In genomic region chr9:50451456-50452218, GRCm38 (mm10) we compare ENCODE assay signal across 8 mouse cellular contexts. TPM values are rescaled to one million over a fixed set of nuclear protein-coding genes. Genes with fewer than 3 reads are reported as not detected.
A peak's percentile ranks its signal among the peaks of the same experiment; 100 is the strongest.
DNase-seq lines count a peak whose midpoint lies in the region; ATAC-seq and TF ChIP-seq lines count a peak whose summit lies in the region.

No protein-coding gene starts in this region.

- no peaks in the 10 kb centered on the region for H3K27me3 ChIP-seq in embryonic facial prominence, embryonic 11.5 days (ENCODE audit: control insufficient read depth, insufficient read depth, low read length)
- H3K27me3 ChIP-seq in hindbrain, embryonic 13.5 days = no peaks in the 10 kb centered on the region
- no peaks in the 10 kb centered on the region for H3K27me3 ChIP-seq in liver, embryonic 14.5 days (ENCODE audit: control insufficient read depth, insufficient read depth, low read length)

- WGBS in embryonic facial prominence, embryonic 11.5 days = 61% methylated on average over 9 of the region's 9 CpGs
- WGBS in hindbrain, embryonic 13.5 days = 41% methylated on average over 9 of the region's 9 CpGs
- WGBS in liver, embryonic 14.5 days (ENCODE audit: insufficient replicate concordance) = 21% methylated on average over 9 of the region's 9 CpGs

- no peak overlapping the region for H3K4me2 ChIP-seq in embryonic facial prominence, embryonic 11.5 days (ENCODE audit: low read depth, low read length)
- peak overlapping the region; percentile 41 for H3K4me2 ChIP-seq in hindbrain, embryonic 13.5 days
- H3K4me2 ChIP-seq in liver, embryonic 14.5 days (ENCODE audit: low read depth) = peak overlapping the region; percentile 47

- intact Hi-C loops in left cerebral cortex, adult 2 months (cut with DNase I) = loop anchor here (2.0 kb wide), 1 partner anchor 77 kb away; the partner anchor contains the start of gene Pts

- 0 out of 2 replicates have a peak, but pooled peaks have one; percentile 34 for ATAC-seq in embryonic facial prominence, embryonic 11.5 days (replicated peaks; ENCODE audit: insufficient number of reproducible peaks, low FRiP score, low TSS enrichment, low read depth)
- ATAC-seq in hindbrain, embryonic 13.5 days (ENCODE audit: low FRiP score) = peak; percentile 52; the same call in 1 of the 2 replicates
- 0 out of 2 replicates have a peak, but pooled peaks have one; percentile 37 for ATAC-seq in liver, embryonic 14.5 days (ENCODE audit: insufficient read depth)

- DNase-seq in left cerebral cortex, adult 2 months (ENCODE audit: extremely low spot score in 1 of 2, low spot score in 2 of 2) = peak in 1 of 2 experiments; percentile 21
- no peak for DNase-seq in left cerebral cortex, adult 11 months (ENCODE audit: low spot score)
- DNase-seq in embryonic facial prominence, embryonic 11.5 days (ENCODE audit: low spot score) = no peak
- DNase-seq in liver, embryonic 14.5 days (ENCODE audit: low read depth in 3 of 3, low spot score in 3 of 3) = no peak
- peak; percentile 77 for DNase-seq in retina, postnatal 7 days (ENCODE audit: low read depth, low spot score)
- DNase-seq in urinary bladder, adult 2 months (ENCODE audit: low spot score) = no peak
- no peak for DNase-seq in adipocyte (ENCODE audit: low spot score)

- TF ChIP-seq CTCF in left cerebral cortex, adult 2 months (IDR thresholded peaks at IDR 0.05) = no peak
- no peak for TF ChIP-seq CTCF in liver, embryonic 14.5 days (IDR thresholded peaks at IDR 0.05; ENCODE audit: low read depth)

- no peaks in the 10 kb centered on the region for H3K9me3 ChIP-seq in embryonic facial prominence, embryonic 11.5 days (replicated peaks; ENCODE audit: control insufficient read depth, low read length)
- no peaks in the 10 kb centered on the region for H3K9me3 ChIP-seq in hindbrain, embryonic 13.5 days
- no peaks in the 10 kb centered on the region for H3K9me3 ChIP-seq in liver, embryonic 14.5 days (ENCODE audit: control insufficient read depth, low read length)

- H3K27ac ChIP-seq in left cerebral cortex, adult 2 months = peak overlapping the region; percentile 34
- no peak overlapping the region for H3K27ac ChIP-seq in embryonic facial prominence, embryonic 11.5 days (replicated peaks; ENCODE audit: low read depth, low read length)
- H3K27ac ChIP-seq in hindbrain, embryonic 13.5 days = peak overlapping the region; percentile 69
- H3K27ac ChIP-seq in liver, embryonic 14.5 days = no peak overlapping the region

- H3K9ac ChIP-seq in embryonic facial prominence, embryonic 11.5 days (replicated peaks; ENCODE audit: low read length) = no peak overlapping the region
- H3K9ac ChIP-seq in hindbrain, embryonic 13.5 days = peak overlapping the region; percentile 35; the same call in 1 of the 2 replicates
- no peak overlapping the region for H3K9ac ChIP-seq in liver, embryonic 14.5 days (replicated peaks)

- TF ChIP-seq EP300 in liver, embryonic 14.5 days (IDR thresholded peaks at IDR 0.05; ENCODE audit: low read depth) = no peak

- no peaks in the 10 kb centered on the region for H3K4me1 ChIP-seq in embryonic facial prominence, embryonic 11.5 days (ENCODE audit: control insufficient read depth, insufficient read depth, low read length)
- H3K4me1 ChIP-seq in hindbrain, embryonic 13.5 days (replicated peaks) = peaks cover 17% of the 10 kb centered on the region
- H3K4me1 ChIP-seq in liver, embryonic 14.5 days (replicated peaks; ENCODE audit: control insufficient read depth in 2 of 2, insufficient read depth in 2 of 2, low read length in 1 of 2) = peaks cover 0 to 2% of the 10 kb centered on the region in 2 experiments; a peak in 1 of 4 replicates

- H3K4me3 ChIP-seq in left cerebral cortex, adult 2 months = peak overlapping the region; percentile 24
- no peak overlapping the region for H3K4me3 ChIP-seq in embryonic facial prominence, embryonic 11.5 days (ENCODE audit: low read depth, low read length)
- no peak overlapping the region for H3K4me3 ChIP-seq in hindbrain, embryonic 13.5 days
- H3K4me3 ChIP-seq in liver, embryonic 14.5 days (ENCODE audit: insufficient read depth in 1 of 2, low read depth in 2 of 2, low read length in 2 of 2) = no peak overlapping the region

- no peaks in the 10 kb centered on the region for H3K36me3 ChIP-seq in embryonic facial prominence, embryonic 11.5 days (replicated peaks; ENCODE audit: control insufficient read depth, insufficient read depth, low read depth, low read length)
- no peaks in the 10 kb centered on the region for H3K36me3 ChIP-seq in hindbrain, embryonic 13.5 days
- H3K36me3 ChIP-seq in liver, embryonic 14.5 days (replicated peaks; ENCODE audit: control insufficient read depth, insufficient read depth, low read depth) = no peaks in the 10 kb centered on the region

RNA-seq across cellular contexts. Expression of gene Plet1, which starts 42.7 kb away (rescaled TPM):
- not detected for total RNA-seq in left cerebral cortex, adult 2 months (2021)
- 0.32 and 0.49 TPM in 2 replicates for polyA plus RNA-seq in embryonic facial prominence, embryonic 11.5 days (2014; fragmentation: Nextera tagmentation; extraction: Ambion mirVana)
- polyA plus RNA-seq in hindbrain, embryonic 13.5 days (2015; fragmentation: Nextera tagmentation; extraction: Ambion mirVana) = 0.48 and 0.63 TPM in 2 replicates
- polyA plus RNA-seq in liver, embryonic 14.5 days (2012; rRNA removed) = 0.11 and 0.17 TPM in 2 replicates
- polyA plus RNA-seq in liver, embryonic 14.5 days (2014; fragmentation: Nextera tagmentation; extraction: Ambion mirVana) = 0.10 and 0.15 TPM in 2 replicates
- 133 and 162 TPM in 2 replicates for polyA plus RNA-seq in urinary bladder, adult 2 months (2012; rRNA removed)

Comparison
In these comparisons a context has a peak if more than half of its experiments do, and no peak if none do; other contexts are left out.
1. H3K27ac ChIP-seq: peak in left cerebral cortex, adult 2 months (single experiment) and hindbrain, embryonic 13.5 days (single experiment); none in embryonic facial prominence, embryonic 11.5 days (single experiment) and liver, embryonic 14.5 days (single experiment).
2. RNA of gene Plet1, which starts 42.7 kb away (polyA plus RNA-seq): 133 to 162 TPM in urinary bladder, adult 2 months; 0.48 to 0.63 TPM in hindbrain, embryonic 13.5 days, 0.32 to 0.49 TPM in embryonic facial prominence, embryonic 11.5 days and 0.10 to 0.17 TPM in liver, embryonic 14.5 days; every median in the first group is over 10 times any median in the second.
3. Peak in every context shown above with its lines, with median percentiles within 50 percentile points of each other: ATAC-seq.